7 mouse cellular contexts compared by ENCODE assay signal in the genomic region with DNA sequence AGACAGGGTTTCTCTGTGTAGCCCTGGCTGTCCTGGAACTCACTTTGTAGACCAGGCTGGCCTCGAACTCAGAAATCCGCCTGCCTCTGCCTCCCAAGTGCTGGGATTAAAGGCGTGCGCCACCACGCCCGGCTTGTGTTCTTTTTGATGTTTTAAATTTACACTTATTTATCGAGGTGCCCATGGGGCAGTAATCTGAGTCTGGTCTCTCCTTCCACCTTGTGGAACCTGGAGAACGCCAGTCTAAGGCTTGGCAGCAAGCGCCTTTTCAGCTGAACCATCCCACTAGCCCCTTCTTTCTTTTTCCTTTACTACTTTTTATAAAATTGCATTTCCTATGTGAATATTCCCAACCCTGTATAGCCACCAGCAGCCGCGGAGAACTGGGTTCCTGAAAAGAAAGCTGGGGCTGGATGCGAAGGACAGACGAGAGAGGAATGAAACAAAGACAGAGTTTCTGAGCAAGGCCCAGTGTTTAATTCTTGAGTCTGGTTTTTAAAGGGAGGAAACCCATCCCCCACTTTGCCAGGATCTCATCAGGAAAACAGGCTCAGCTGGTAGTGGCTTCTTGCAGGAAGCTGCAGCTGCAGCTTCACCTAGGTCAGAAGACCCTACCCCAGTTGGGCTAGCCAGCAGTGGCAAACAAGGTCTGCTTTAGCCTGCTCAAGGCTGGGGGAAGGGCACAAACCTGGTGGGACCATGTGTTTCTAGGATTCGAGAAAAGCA. TPM values are rescaled to one million over a fixed set of nuclear protein-coding genes. Genes with fewer than 3 reads are reported as not detected.
DNase-seq lines count a peak whose midpoint lies in the region; ATAC-seq and TF ChIP-seq lines count a peak whose summit lies in the region.

No protein-coding gene starts in this region.

- TF ChIP-seq POLR2A in olfactory bulb, adult 2 months (IDR thresholded peaks at IDR 0.05; ENCODE audit: insufficient read depth, low read depth, low read length), result no peak

- H3K4me2 ChIP-seq in heart, embryonic 14.5 days (ENCODE audit: low read length), result peak overlapping the region; percentile 80
- H3K4me2 ChIP-seq in limb, embryonic 13.5 days (replicated peaks), result peak overlapping the region; percentile 70

- WGBS in heart, embryonic 14.5 days, result 34% methylated on average over 13 of the region's 14 CpGs
- WGBS in limb, embryonic 13.5 days, result 34% methylated on average over 14 of the region's 14 CpGs
- 16% methylated on average over 14 of the region's 14 CpGs for WGBS in olfactory bulb, adult 2 months

- peaks cover 11% of the 10 kb centered on the region for H3K36me3 ChIP-seq in heart, embryonic 14.5 days (ENCODE audit: control insufficient read depth, insufficient read depth, low read length)
- peaks cover 18% of the 10 kb centered on the region for H3K36me3 ChIP-seq in limb, embryonic 13.5 days

- no peak for TF ChIP-seq CTCF in olfactory bulb, adult 2 months (IDR thresholded peaks at IDR 0.05; ENCODE audit: insufficient read depth, low read depth, low read length)

- peak overlapping the region; percentile 88 for H3K9ac ChIP-seq in heart, embryonic 14.5 days (ENCODE audit: low read length)
- H3K9ac ChIP-seq in limb, embryonic 13.5 days, result peak overlapping the region; percentile 84

- peaks cover 3 to 18% of the 10 kb centered on the region in 2 experiments; a peak in 3 of 4 replicates for H3K4me1 ChIP-seq in heart, embryonic 14.5 days (ENCODE audit: control insufficient read depth in 2 of 2, insufficient read depth in 2 of 2, low read length in 2 of 2)
- H3K4me1 ChIP-seq in limb, embryonic 13.5 days, result peaks cover 16% of the 10 kb centered on the region
- H3K4me1 ChIP-seq in olfactory bulb, adult 2 months (ENCODE audit: control insufficient read depth, insufficient read depth, low read length), result no peaks in the 10 kb centered on the region

- H3K4me3 ChIP-seq in heart, embryonic 14.5 days (ENCODE audit: control insufficient read depth in 1 of 2, insufficient read depth in 1 of 2, low read depth in 1 of 2, low read length in 2 of 2), result peak overlapping the region; percentile 78 to 88
- peak overlapping the region; percentile 73 for H3K4me3 ChIP-seq in limb, embryonic 13.5 days
- peak overlapping the region; percentile 88 for H3K4me3 ChIP-seq in olfactory bulb, adult 2 months (ENCODE audit: insufficient read depth, low read depth, low read length)

- H3K9me3 ChIP-seq in heart, embryonic 14.5 days (ENCODE audit: control insufficient read depth, low read length), result 0 out of 2 replicates have a peak, but pooled peaks cover 3% of the 10 kb centered on the region
- peaks cover 7% of the 10 kb centered on the region for H3K9me3 ChIP-seq in limb, embryonic 13.5 days

- peak; percentile 6 for DNase-seq in right cerebral cortex, postnatal 25 days
- no peak for DNase-seq in right cerebral cortex, postnatal 36 days (ENCODE audit: low spot score in 2 of 2)
- DNase-seq in cerebellum, adult 8-10 months, result peak; percentile 20
- no peak for DNase-seq in urinary bladder, postnatal 36 days (ENCODE audit: low spot score in 2 of 2)

- no peak for ATAC-seq in heart, embryonic 14.5 days (ENCODE audit: insufficient number of reproducible peaks, insufficient read depth, low FRiP score, low read depth)
- no peak for ATAC-seq in limb, embryonic 13.5 days (ENCODE audit: low FRiP score, low read depth)

- no peaks in the 10 kb centered on the region for H3K27me3 ChIP-seq in heart, embryonic 14.5 days (ENCODE audit: control insufficient read depth, insufficient read depth, low read length)
- no peaks in the 10 kb centered on the region for H3K27me3 ChIP-seq in limb, embryonic 13.5 days

- H3K27ac ChIP-seq in heart, embryonic 14.5 days (replicated peaks in 1 of 2; ENCODE audit: control insufficient read depth in 1 of 2, insufficient read depth in 1 of 2, low read depth in 2 of 2, low read length in 2 of 2), result 0 out of 4 replicates have a peak overlapping the region, but pooled peaks of 1 of the 2 experiments have one; percentile 86
- H3K27ac ChIP-seq in limb, embryonic 13.5 days, result no peak overlapping the region
- no peak overlapping the region for H3K27ac ChIP-seq in olfactory bulb, adult 2 months (ENCODE audit: insufficient read depth, low read depth, low read length)

RNA-seq across cellular contexts. Expression of a gene that starts 0.8 kb away (rescaled TPM):
- polyA plus RNA-seq in heart, embryonic 14.5 days (2014; fragmentation: Nextera tagmentation; extraction: Ambion mirVana), result 13.6 and 15.0 TPM in 2 replicates
- 16.3 and 16.4 TPM in 2 replicates for polyA plus RNA-seq in limb, embryonic 13.5 days (2015; fragmentation: Nextera tagmentation; extraction: Ambion mirVana)
- polyA plus RNA-seq in olfactory bulb, adult 2 months (2012; ENCODE audit: insufficient read depth, insufficient read length, low replicate concordance, missing spikeins), result not detected in 2 replicates

RNA-seq across cellular contexts. Expression of a gene that starts 43.2 kb away (rescaled TPM):
- 27.8 and 28.2 TPM in 2 replicates for polyA plus RNA-seq in heart, embryonic 14.5 days (2014; fragmentation: Nextera tagmentation; extraction: Ambion mirVana)
- polyA plus RNA-seq in limb, embryonic 13.5 days (2015; fragmentation: Nextera tagmentation; extraction: Ambion mirVana), result 26.8 and 29.5 TPM in 2 replicates
- polyA plus RNA-seq in olfactory bulb, adult 2 months (2012; ENCODE audit: insufficient read depth, insufficient read length, low replicate concordance, missing spikeins), result not detected in 2 replicates

RNA-seq across cellular contexts. Expression of a gene that starts 43.2 kb away (rescaled TPM):
- 3.5 and 3.8 TPM in 2 replicates for polyA plus RNA-seq in heart, embryonic 14.5 days (2014; fragmentation: Nextera tagmentation; extraction: Ambion mirVana)
- 9.1 and 9.8 TPM in 2 replicates for polyA plus RNA-seq in limb, embryonic 13.5 days (2015; fragmentation: Nextera tagmentation; extraction: Ambion mirVana)
- polyA plus RNA-seq in olfactory bulb, adult 2 months (2012; ENCODE audit: insufficient read depth, insufficient read length, low replicate concordance, missing spikeins), result not detected in 2 replicates

RNA-seq across cellular contexts. Expression of a gene that starts 57.8 kb away (rescaled TPM):
- 0.73 and 1.7 TPM in 2 replicates for polyA plus RNA-seq in heart, embryonic 14.5 days (2014; fragmentation: Nextera tagmentation; extraction: Ambion mirVana)
- polyA plus RNA-seq in limb, embryonic 13.5 days (2015; fragmentation: Nextera tagmentation; extraction: Ambion mirVana), result 0.90 and 0.91 TPM in 2 replicates
- not detected in 2 replicates for polyA plus RNA-seq in olfactory bulb, adult 2 months (2012; ENCODE audit: insufficient read depth, insufficient read length, low replicate concordance, missing spikeins)

Comparison
In these comparisons a context has a peak if more than half of its experiments do, and no peak if none do; other contexts are left out.
1. DNase-seq: peak in right cerebral cortex, postnatal 25 days (single experiment) and cerebellum, adult 8-10 months (single experiment); none in right cerebral cortex, postnatal 36 days (0 of 2) and urinary bladder, postnatal 36 days (0 of 2).
2. RNA of a gene that starts 43.2 kb away (polyA plus RNA-seq): 26.8 to 29.5 TPM in limb, embryonic 13.5 days and 27.8 to 28.2 TPM in heart, embryonic 14.5 days; not detected in olfactory bulb, adult 2 months; every median in the first group is over 10 times any median in the second.
3. Peak in every context shown above with its lines, with median percentiles within 50 percentile points of each other: H3K4me3 ChIP-seq.